Comparison of ENCODE assay signal across 19 mouse cellular contexts in the genomic region with DNA sequence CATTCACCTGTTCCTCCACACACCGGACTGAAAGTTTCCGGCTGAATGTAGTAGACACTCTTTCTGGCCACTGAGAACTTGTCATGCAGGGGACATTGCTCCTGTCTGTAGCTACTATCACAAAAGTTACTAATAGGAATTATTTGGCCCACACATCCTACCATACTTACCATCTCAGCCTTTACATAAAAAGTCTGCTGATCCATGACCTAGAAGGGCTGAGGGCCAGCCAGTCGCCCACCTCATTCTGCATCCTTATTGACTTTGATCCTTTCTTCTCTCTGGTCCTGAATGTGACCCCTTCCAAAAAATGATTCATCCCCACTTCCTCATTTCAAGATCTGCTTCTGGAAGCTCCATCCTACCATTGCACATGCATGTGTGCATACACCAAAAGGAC.
"Had no signal": no experiment of that assay in that cellular context is flagged by ENCODE, and none has a peak within 500 bp of the region (broad histone marks: within the 10 kb centered on the region; RNA-seq: fewer than 3 reads in every experiment).

No protein-coding gene starts in this region.

- H3K9ac ChIP-seq: liver, embryonic 13.5 days; liver, embryonic 15.5 days; liver, postnatal 0 days; midbrain, embryonic 12.5 days; midbrain, embryonic 15.5 days; neural tube, embryonic 12.5 days; stomach, embryonic 15.5 days had no signal

- DNase-seq: liver, embryonic 13.5 days; liver, postnatal 0 days; lung, adult 2 months; lung, postnatal 10 days; lung, postnatal 36 days; retina, postnatal 1 day; right cerebral cortex, adult 18-20 months; right cerebral cortex, postnatal 14 days; thymus, adult 2 months; thymus, postnatal 25 days; thymus, postnatal 4 days had no signal

- ATAC-seq: liver, postnatal 0 days; midbrain, embryonic 15.5 days had no signal

- H3K4me2 ChIP-seq: liver, embryonic 13.5 days; liver, embryonic 15.5 days; midbrain, embryonic 12.5 days; midbrain, embryonic 15.5 days; neural tube, embryonic 12.5 days; stomach, embryonic 15.5 days had no signal

- H3K4me3 ChIP-seq: liver, embryonic 13.5 days; liver, embryonic 15.5 days; megakaryocyte, embryonic 14.5 days; midbrain, embryonic 12.5 days; midbrain, embryonic 15.5 days; neural tube, embryonic 12.5 days; stomach, embryonic 15.5 days had no signal

- H3K27ac ChIP-seq: liver, embryonic 13.5 days; liver, embryonic 15.5 days; macrophage; midbrain, embryonic 12.5 days; midbrain, embryonic 15.5 days; neural tube, embryonic 12.5 days; stomach, embryonic 15.5 days; stomach, postnatal 0 days had no signal

- H3K4me1 ChIP-seq: liver, embryonic 13.5 days; liver, embryonic 15.5 days; midbrain, embryonic 15.5 days; neural tube, embryonic 12.5 days; stomach, embryonic 15.5 days had no signal

- H3K36me3 ChIP-seq: liver, embryonic 13.5 days; liver, embryonic 15.5 days; midbrain, embryonic 12.5 days; midbrain, embryonic 15.5 days; neural tube, embryonic 12.5 days; stomach, embryonic 15.5 days had no signal

- H3K27me3 ChIP-seq: liver, embryonic 13.5 days; liver, embryonic 15.5 days; megakaryocyte, embryonic 14.5 days; neural tube, embryonic 12.5 days; stomach, embryonic 15.5 days had no signal

- H3K9me3 ChIP-seq: liver, embryonic 13.5 days; liver, embryonic 15.5 days; megakaryocyte, embryonic 14.5 days; midbrain, embryonic 12.5 days; midbrain, embryonic 15.5 days; neural tube, embryonic 12.5 days; stomach, embryonic 15.5 days had no signal
